Mouse (Mus musculus) kidney, postnatal 36 days (tissue): ENCODE data around the gene Stx8.
A peak's percentile ranks its signal among the peaks of the same experiment; 100 is the strongest.

ENCODE experiments used
- DNase-seq, 2 experiments: peaks; one replicate each; pipeline ENCODE4 v3.0.0; 2021 to 2022; ENCODE audit warnings: mixed read lengths in 2 of 2

Gene Stx8

GRCm38 (mm10) chr11:68231558-68231957 lies 265.6 kb downstream of the Stx8 start:
- peak in 1 of 2 experiments; percentile 44 for DNase-seq

DNA sequence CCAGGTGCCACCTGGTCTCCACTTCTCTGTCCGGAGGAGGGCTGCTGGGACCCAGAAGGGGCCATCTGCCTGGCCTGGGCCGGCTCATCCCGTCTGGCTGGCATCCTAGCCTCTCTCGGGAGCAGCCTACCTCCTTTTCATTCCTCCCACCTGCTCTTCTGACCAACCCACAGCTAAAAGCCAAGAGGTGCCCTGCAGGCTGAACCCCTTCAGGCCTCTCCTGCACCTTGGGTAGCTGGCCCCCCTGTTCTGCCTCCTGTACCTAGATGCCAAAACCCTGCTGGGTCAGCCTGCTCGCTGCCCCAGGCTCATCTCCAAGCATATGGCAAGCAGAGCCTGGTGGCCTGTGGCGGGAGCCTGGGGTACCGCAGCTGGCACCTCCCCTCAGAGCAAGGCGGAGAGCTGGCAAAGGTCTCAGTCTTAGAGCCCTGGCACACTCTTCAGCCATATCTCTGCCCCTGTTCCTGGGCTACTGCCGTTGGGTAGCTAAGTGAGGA lies 267.5 kb downstream of the Stx8 start:
- DNase-seq: no peak

DNA sequence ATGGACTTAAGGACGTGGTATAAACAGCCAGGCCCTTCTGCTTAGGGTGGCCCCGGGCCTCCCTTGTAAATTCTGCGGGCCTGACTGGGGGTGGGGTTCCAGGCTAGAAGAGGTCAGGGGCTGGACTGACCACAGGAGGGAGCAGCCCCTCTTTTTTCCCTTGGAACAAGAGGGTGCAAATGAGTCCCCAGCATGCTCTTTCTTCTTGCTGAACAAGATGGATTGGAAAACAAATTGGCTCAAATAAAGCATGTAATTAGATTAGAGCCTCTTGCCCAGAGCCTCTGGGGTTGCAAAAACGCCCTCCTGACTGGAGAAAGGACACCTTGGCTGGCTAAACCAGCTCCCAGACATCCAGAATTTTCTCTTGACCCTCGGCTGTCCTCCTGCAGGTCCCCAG lies 273.8 kb downstream of the Stx8 start:
- no peak for DNase-seq

- DNase-seq: no peak
Measured at GRCm38 (mm10) chr11:68244254-68244991, 278.4 kb downstream of the Stx8 start.

DNA sequence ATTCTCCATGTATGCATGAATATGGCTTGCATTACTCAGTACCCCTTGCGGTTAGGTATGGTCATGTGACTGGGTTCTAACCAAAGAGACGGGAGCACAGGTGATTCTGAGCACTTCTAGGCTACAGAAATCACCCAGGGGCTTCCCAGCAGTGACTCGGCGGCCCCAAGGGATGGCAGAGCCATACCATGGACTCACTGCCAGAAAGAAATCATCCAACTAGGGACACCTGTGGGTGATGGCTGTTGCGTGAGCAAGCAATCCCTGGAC lies 278.9 kb downstream of the Stx8 start:
- DNase-seq: no peak

- no peak for DNase-seq
Measured at GRCm38 (mm10) chr11:68247897-68248296, 281.9 kb downstream of the Stx8 start.

DNA sequence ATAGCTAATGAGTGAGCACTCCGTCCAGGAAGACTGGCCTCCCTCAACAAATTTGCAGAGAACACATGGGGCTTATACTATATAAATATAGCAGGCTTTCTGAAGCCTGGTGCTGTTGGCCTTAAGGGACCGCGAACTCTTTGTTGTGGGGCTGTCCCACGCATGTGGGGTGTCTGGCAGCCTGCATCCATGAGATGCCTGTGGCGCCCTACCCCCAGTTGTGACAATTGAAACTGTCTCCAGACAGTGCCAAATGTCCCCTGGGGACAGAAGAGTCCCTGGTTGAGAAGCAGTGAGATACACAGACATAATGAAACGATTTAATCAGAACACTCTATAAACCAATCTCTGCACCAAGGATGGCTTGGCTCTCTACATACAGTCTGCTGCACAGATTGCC lies 284.1 kb downstream of the Stx8 start:
- DNase-seq: no peak

GRCm38 (mm10) chr11:68253531-68253930 lies 287.5 kb downstream of the Stx8 start:
- DNase-seq: peak; percentile 22 to 42
